Mouse (Mus musculus) intestine, embryonic 15.5 days (tissue): ENCODE data around the gene Egfl8. TPM values are rescaled to one million over a fixed set of nuclear protein-coding genes. Genes with fewer than 3 reads are reported as not detected.

Experiments
- ATAC-seq: fragments of 200-750 bp; cut with Nextera tagmentation; 2 replicates; pipeline ENCODE4 v1.8.0; 2017; ENCODE audit warnings: moderate TSS enrichment, moderate library complexity
- H3K27ac ChIP-seq: fragments of 300-500 bp; sonication (generic); 2 replicates; pipeline ENCODE4 v1.5.1; 2015; ENCODE audit warnings: mild to moderate bottlenecking, inconsistent platforms
- H3K27me3 ChIP-seq: fragments of 300-500 bp; sonication (generic); replicated peaks from 2 replicates; pipeline ENCODE4 v1.6.1; 2015; ENCODE audit warnings: inconsistent platforms
- H3K36me3 ChIP-seq: fragments of 300-500 bp; sonication (generic); 2 replicates; pipeline ENCODE4 v1.6.1; 2015; ENCODE audit warnings: inconsistent platforms
- H3K4me1 ChIP-seq: fragments of 300-500 bp; sonication (generic); replicated peaks from 2 replicates; pipeline ENCODE4 v1.6.1; 2015; ENCODE audit warnings: inconsistent platforms
- H3K4me2 ChIP-seq: fragments of 300-500 bp; sonication (generic); replicated peaks from 2 replicates; pipeline ENCODE4 v1.6.1; 2015; ENCODE audit warnings: mild to moderate bottlenecking, inconsistent platforms
- H3K4me3 ChIP-seq: fragments of 300-500 bp; sonication (generic); replicated peaks from 2 replicates; pipeline ENCODE4 v1.5.1; 2015; ENCODE audit warnings: inconsistent platforms
- H3K9ac ChIP-seq: fragments of 300-500 bp; sonication (generic); 2 replicates; pipeline ENCODE4 v1.6.1; 2015; ENCODE audit warnings: inconsistent platforms
- H3K9me3 ChIP-seq: fragments of 300-500 bp; sonication (generic); 2 replicates; pipeline ENCODE4 v1.6.1; 2016; ENCODE audit warnings: inconsistent platforms
- WGBS: fragments of 180-500 bp; shearing (Covaris S2); methylation state at CpG from one replicate; pipeline ENCODE4 v1.1.7; 2015; 5-methylcytosine and 5-hydroxymethylcytosine counted together
- polyA plus RNA-seq: library from polyadenylated mRNA; unstranded; fragments of >200 nt; fragmentation: Nextera tagmentation; extraction: Ambion mirVana; gene quantifications from 2 replicates; pipeline ENCODE4 v1.2.1, GENCODE M21; 2015

Egfl8 gene
- polyA plus RNA-seq: 3.0 and 3.4 TPM in 2 replicates

GRCm38 (mm10) chr17:34615871-34616270, at the start of gene Egfl8:
Egfl8 (minus strand) TSS chr17:34615971.
- Histone ChIP-seq H3K4me1 (0 out of 2 replicates have a peak, but pooled peaks cover 2% of the 10 kb centered on the region), H3K9ac (no peak within 1 kb of the TSS), H3K27me3 (no peaks in the 10 kb centered on the region), H3K36me3 (peaks cover 38% of the 10 kb centered on the region), H3K4me3 (no peak within 1 kb of the TSS), H3K27ac (no peak within 1 kb of the TSS), H3K4me2 (no peak within 1 kb of the TSS), H3K9me3 (no peaks in the 10 kb centered on the region)
- 78% methylated on average over 6 of the region's 6 CpGs for WGBS
- no peak for ATAC-seq

DNA sequence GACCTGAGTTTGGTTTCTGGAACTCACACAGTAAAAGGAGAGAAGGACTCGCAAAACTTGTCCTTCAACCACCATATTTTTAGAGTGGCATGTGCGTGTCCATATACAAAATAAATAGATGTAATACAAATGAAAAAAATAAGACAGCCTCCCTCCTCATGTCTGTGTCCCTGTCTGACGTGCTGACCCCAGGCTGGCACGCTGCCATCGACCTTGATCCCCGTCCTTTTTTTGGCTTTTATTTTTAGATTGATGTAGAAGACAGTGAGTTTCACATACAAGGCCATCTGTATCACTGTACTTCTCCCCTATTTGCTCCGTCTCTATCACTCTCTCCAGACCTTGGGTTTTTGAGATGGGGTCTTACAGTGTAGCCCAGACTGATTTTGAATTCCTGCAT, 48.7 kb upstream of the Egfl8 start:
- H3K27me3 ChIP-seq: peaks cover 9% of the 10 kb centered on the region
- ATAC-seq: no peak

GRCm38 (mm10) chr17:34663558-34663957, 47.8 kb upstream of the Egfl8 start:
- no peaks in the 10 kb centered on the region for H3K9me3 ChIP-seq
- no peak overlapping the region for H3K4me2 ChIP-seq
- H3K27ac ChIP-seq: no peak overlapping the region
- H3K36me3 ChIP-seq: no peaks in the 10 kb centered on the region
- 26% methylated on average over 1 of the region's 1 CpGs for WGBS
- no peak for ATAC-seq
- peaks cover 22% of the 10 kb centered on the region for H3K4me1 ChIP-seq
- H3K4me3 ChIP-seq: no peak overlapping the region
- no peak overlapping the region for H3K9ac ChIP-seq
- peaks cover 13% of the 10 kb centered on the region; the same call in 1 of the 2 replicates for H3K27me3 ChIP-seq

More for the DNA sequence above, 48.7 kb upstream of the Egfl8 start:
- no peaks in the 10 kb centered on the region for H3K9me3 ChIP-seq
- H3K4me3 ChIP-seq: no peak overlapping the region
- no peak overlapping the region for H3K27ac ChIP-seq
- peaks cover 19% of the 10 kb centered on the region for H3K4me1 ChIP-seq
- no peaks in the 10 kb centered on the region for H3K36me3 ChIP-seq
- WGBS: 69% methylated on average over 7 of the region's 7 CpGs
- no peak overlapping the region for H3K9ac ChIP-seq
- H3K4me2 ChIP-seq: no peak overlapping the region

GRCm38 (mm10) chr17:34662978-34663377, 47.2 kb upstream of the Egfl8 start:
- WGBS: 84% methylated on average over 8 of the region's 8 CpGs
- ATAC-seq: no peak
- Histone ChIP-seq H3K4me1 (peaks cover 22% of the 10 kb centered on the region), H3K27ac (no peak overlapping the region), H3K9me3 (no peaks in the 10 kb centered on the region), H3K9ac (no peak overlapping the region), H3K4me2 (no peak overlapping the region), H3K36me3 (no peaks in the 10 kb centered on the region), H3K27me3 (peaks cover 13% of the 10 kb centered on the region; the same call in 1 of the 2 replicates), H3K4me3 (no peak overlapping the region)

DNA sequence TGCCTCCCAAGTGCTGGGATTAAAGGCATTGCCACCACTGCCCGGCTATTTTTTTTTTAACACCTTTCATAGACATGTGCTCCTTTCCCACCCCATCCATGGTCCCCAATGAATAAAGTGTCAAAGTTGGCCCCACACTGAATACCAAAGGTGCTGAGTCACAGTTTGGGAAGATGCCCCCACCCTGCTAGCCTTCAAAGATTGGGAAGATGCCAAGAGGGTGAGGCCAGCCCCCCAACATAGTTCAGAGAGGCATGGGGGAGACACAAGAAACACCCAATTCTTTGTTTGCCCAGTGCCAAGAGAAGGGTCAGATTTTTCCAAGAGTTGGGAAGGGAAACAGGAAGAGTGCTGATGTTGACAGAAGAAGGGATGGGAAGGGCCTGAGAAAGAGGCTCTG, 46.7 kb upstream of the Egfl8 start:
- Histone ChIP-seq H3K27me3 (peaks cover 13% of the 10 kb centered on the region; the same call in 1 of the 2 replicates), H3K4me3 (no peak overlapping the region), H3K4me2 (no peak overlapping the region), H3K4me1 (peaks cover 22% of the 10 kb centered on the region), H3K9me3 (no peaks in the 10 kb centered on the region), H3K36me3 (no peaks in the 10 kb centered on the region), H3K27ac (no peak overlapping the region), H3K9ac (no peak overlapping the region)
- 93% methylated on average over 1 of the region's 1 CpGs for WGBS
- no peak for ATAC-seq

GRCm38 (mm10) chr17:34661121-34661591, 45.4 kb upstream of the Egfl8 start:
- Histone ChIP-seq H3K36me3 (no peaks in the 10 kb centered on the region), H3K4me1 (peaks cover 31% of the 10 kb centered on the region), H3K9me3 (no peaks in the 10 kb centered on the region), H3K9ac (peak overlapping the region; percentile 13; the same call in 1 of the 2 replicates), H3K27ac (0 out of 2 replicates have a peak overlapping the region, but pooled peaks have one; percentile 36), H3K27me3 (peaks cover 13% of the 10 kb centered on the region; the same call in 1 of the 2 replicates), H3K4me3 (peak overlapping the region; percentile 18; the same call in 1 of the 2 replicates), H3K4me2 (peak overlapping the region; percentile 58)
- 3% methylated on average over 19 of the region's 19 CpGs for WGBS
- peak; percentile 61 for ATAC-seq

DNA sequence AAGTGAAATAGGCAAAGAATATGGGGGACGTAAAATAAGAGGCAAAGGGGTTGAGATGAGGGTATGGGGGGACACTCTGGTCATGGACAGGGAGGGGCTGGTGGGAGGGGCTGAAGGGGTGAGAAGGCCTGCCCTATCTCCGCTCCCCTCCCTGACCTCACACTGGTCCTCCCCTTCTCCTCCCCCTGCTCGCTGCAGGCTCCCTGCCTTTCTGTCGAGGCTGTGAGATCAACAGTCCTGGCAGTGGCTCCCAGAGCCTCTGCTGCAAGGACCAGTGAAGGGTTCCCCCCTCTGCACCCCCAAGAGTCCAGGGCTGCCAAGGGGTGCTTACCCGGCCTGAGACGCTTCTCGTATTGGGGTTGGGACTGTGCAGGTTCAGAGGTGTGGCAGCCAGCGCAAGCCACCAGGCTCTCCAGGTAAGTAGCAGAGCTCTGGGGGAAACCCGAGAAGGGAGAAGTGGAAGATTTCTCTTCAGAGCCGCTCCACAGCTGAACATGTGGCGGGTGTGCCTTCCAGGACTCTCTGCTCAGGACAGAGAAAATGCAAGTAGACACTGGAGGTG, 44.6 kb upstream of the Egfl8 start:
- Histone ChIP-seq H3K9ac (no peak overlapping the region), H3K9me3 (no peaks in the 10 kb centered on the region), H3K27ac (peak overlapping the region; percentile 36; the same call in 1 of the 2 replicates), H3K36me3 (no peaks in the 10 kb centered on the region), H3K4me3 (0 out of 2 replicates have a peak overlapping the region, but pooled peaks have one; percentile 11), H3K27me3 (peaks cover 13% of the 10 kb centered on the region; the same call in 1 of the 2 replicates), H3K4me1 (peaks cover 39% of the 10 kb centered on the region), H3K4me2 (peak overlapping the region; percentile 58)
- whole genome bisulfite sequencing: 36% methylated on average over 11 of the region's 11 CpGs
- ATAC-seq: peak; percentile 12; the same call in 1 of the 2 replicates

DNA sequence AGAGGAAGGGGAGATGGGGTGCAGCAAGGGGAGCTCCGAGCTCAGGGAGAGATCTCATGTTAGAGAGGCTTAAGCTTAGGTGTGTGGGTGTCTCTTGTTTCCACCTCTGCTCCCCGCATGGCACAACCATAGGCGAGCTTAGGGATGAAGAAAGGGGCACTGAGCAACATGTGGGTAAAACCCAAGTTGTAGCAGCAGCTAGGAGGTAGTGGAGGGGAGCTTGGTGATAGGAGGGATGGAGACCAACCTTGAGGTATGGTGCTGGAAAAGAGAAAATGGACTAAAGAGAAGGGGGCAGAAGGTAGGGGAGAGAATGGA, 44.1 kb upstream of the Egfl8 start:
- Histone ChIP-seq H3K9me3 (no peaks in the 10 kb centered on the region), H3K27me3 (peaks cover 13% of the 10 kb centered on the region; the same call in 1 of the 2 replicates)

DNA sequence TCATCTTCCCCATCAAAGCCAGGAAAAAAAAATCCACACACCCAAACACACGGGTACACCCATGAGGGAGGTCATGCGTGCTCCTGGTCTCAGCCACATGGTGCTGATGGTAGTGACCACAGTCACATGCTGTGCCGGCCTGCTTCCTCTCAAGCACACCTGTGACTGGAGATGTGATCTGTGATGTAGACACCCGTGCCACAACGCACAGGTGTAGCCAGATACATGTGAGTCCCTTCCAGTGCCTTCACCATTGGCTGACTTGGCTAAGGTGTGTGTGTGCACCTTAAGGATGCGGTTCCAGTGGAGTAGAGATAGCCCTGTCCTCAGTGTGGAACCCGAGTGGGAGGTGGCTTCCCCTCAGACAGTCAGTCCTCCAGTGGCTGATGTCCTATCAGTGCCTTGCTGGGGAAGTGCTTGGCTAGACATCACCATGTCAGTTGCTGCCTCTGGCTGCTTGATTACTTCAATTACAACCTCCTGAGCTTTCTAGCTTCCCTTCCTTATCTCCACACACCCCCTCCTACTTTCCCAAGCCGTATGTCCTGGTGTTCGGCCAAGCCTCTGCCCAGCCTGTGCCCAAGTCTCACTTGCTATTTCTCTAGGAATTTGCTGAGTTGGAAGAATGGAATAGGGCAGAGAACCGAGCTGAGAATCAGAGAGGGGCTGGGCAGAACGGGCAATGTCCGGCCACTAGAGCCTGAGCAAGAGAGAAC, 43.6 kb upstream of the Egfl8 start:
- Histone ChIP-seq H3K4me2 (0 out of 2 replicates have a peak overlapping the region, but pooled peaks have one; percentile 1), H3K4me1 (peaks cover 47% of the 10 kb centered on the region), H3K27me3 (peaks cover 13% of the 10 kb centered on the region; the same call in 1 of the 2 replicates), H3K9me3 (no peaks in the 10 kb centered on the region), H3K36me3 (no peaks in the 10 kb centered on the region), H3K9ac (no peak overlapping the region), H3K4me3 (no peak overlapping the region), H3K27ac (no peak overlapping the region)
- 54% methylated on average over 12 of the region's 12 CpGs for WGBS
- no peak for ATAC-seq

More for the DNA sequence above, 44.1 kb upstream of the Egfl8 start:
- no peak for ATAC-seq
- H3K4me2 ChIP-seq: 0 out of 2 replicates have a peak overlapping the region, but pooled peaks have one; percentile 1
- H3K4me3 ChIP-seq: no peak overlapping the region
- no peaks in the 10 kb centered on the region for H3K36me3 ChIP-seq
- peaks cover 43% of the 10 kb centered on the region for H3K4me1 ChIP-seq
- WGBS: 63% methylated on average over 3 of the region's 3 CpGs
- no peak overlapping the region for H3K27ac ChIP-seq
- no peak overlapping the region for H3K9ac ChIP-seq

DNA sequence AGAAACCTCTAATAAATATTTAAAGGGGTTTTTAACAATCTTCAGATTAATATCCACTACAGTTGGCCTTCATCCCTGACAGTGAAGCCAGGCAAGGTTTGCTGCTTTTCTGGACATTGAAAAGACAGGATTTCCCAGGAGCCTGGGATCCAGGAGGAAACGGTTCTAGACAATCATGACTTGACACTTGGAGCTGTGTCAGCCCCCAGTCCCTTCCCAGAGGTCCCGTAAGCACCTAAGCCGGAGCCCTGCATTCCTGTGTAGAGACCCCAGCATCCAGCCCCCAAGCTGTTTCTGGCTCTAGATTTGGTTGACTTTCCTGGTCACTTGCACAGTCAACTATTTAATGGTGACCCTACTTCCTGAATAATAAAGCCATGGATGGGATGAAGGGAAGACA, 42.8 kb upstream of the Egfl8 start:
- Histone ChIP-seq H3K27me3 (peaks cover 13% of the 10 kb centered on the region; the same call in 1 of the 2 replicates), H3K9me3 (no peaks in the 10 kb centered on the region), H3K9ac (no peak overlapping the region), H3K4me1 (peaks cover 47% of the 10 kb centered on the region), H3K27ac (no peak overlapping the region), H3K4me3 (no peak overlapping the region), H3K36me3 (no peaks in the 10 kb centered on the region), H3K4me2 (no peak overlapping the region)
- WGBS: 80% methylated on average over 3 of the region's 3 CpGs
- ATAC-seq: no peak

DNA sequence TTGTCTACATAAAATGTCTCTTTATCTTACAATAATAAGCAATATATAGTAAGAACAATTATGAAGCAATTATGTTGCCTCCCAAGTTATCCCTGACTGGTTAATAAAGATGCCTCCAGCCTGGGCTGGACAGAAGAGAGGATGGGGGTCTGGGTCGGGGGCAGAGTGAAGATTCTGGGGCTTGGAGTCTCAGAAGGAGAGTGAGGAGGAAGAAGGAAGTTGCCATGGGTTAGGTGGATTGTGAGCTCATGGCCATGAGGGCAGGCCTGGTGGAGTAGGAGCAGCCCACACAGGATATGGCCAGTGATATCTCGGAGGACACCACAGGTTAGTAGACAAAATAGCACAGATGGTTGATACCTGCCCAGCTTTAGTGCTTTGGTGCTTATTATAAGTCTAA, 42.4 kb upstream of the Egfl8 start:
- no peaks in the 10 kb centered on the region for H3K9me3 ChIP-seq
- peaks cover 13% of the 10 kb centered on the region; the same call in 1 of the 2 replicates for H3K27me3 ChIP-seq
- 82% methylated on average over 2 of the region's 2 CpGs for WGBS

DNA sequence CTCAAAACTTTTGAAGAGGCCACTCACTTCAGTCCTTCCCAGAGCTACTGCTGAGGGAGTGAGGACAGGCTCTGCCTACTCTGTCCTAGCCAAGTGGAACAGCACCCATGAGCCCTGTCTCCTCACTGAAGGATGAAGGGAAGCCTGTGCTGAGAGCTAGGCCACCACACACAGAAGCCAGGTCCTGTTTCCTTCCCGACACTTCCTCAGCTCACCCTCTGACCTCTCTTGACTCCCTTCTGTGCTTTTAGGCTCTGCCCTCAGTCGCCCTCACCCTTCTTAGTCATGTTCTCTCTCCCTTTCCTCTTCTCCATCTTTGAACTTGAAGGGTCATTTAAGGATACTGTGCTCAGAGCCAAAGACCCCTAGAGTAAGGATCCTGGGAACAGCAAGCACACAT, 41.5 kb upstream of the Egfl8 start:
- WGBS: 44% methylated on average over 2 of the region's 2 CpGs
- H3K4me1 ChIP-seq: peaks cover 47% of the 10 kb centered on the region
- no peak overlapping the region for H3K9ac ChIP-seq
- H3K27ac ChIP-seq: no peak overlapping the region
- H3K4me2 ChIP-seq: no peak overlapping the region
- H3K9me3 ChIP-seq: no peaks in the 10 kb centered on the region
- H3K36me3 ChIP-seq: no peaks in the 10 kb centered on the region
- H3K27me3 ChIP-seq: peaks cover 13% of the 10 kb centered on the region; the same call in 1 of the 2 replicates
- no peak overlapping the region for H3K4me3 ChIP-seq
- ATAC-seq: no peak

More for the DNA sequence above, 42.4 kb upstream of the Egfl8 start:
- H3K27ac ChIP-seq: no peak overlapping the region
- H3K4me2 ChIP-seq: no peak overlapping the region
- peaks cover 47% of the 10 kb centered on the region for H3K4me1 ChIP-seq
- H3K4me3 ChIP-seq: no peak overlapping the region
- no peaks in the 10 kb centered on the region for H3K36me3 ChIP-seq
- H3K9ac ChIP-seq: no peak overlapping the region
- ATAC-seq: no peak
